Mouse (Mus musculus) myocyte (in vitro differentiated cells): ENCODE data around the gene Dnajc13.

ENCODE experiments used
- MAX ChIP-seq: IDR thresholded peaks from one replicate; pipeline ENCODE4 v1.6.1; 2011; ENCODE audit warnings: low read depth, mild to moderate bottlenecking, control low read depth
- MYOG ChIP-seq, 3 experiments: IDR thresholded peaks; one replicate each; pipeline ENCODE4 v1.6.1; 2011; ENCODE audit warnings: control low read depth in 2 of 3, low read depth in 2 of 3, mild to moderate bottlenecking in 2 of 3; ENCODE audit not compliant: insufficient read length in 2 of 3, control insufficient read depth in 1 of 3, insufficient read depth in 1 of 3
- POLR2A ChIP-seq: IDR thresholded peaks from one replicate; pipeline ENCODE4 v1.6.1; 2011; ENCODE audit warnings: low read depth, mild to moderate bottlenecking, control low read depth, moderate library complexity; ENCODE audit not compliant: insufficient read length
- POLR2AphosphoS2 ChIP-seq: IDR thresholded peaks from one replicate; pipeline ENCODE4 v1.6.1; 2011; ENCODE audit warnings: low read depth, control low read depth; ENCODE audit not compliant: insufficient read length

- TF ChIP-seq POLR2A, result no peak
- TF ChIP-seq POLR2AphosphoS2, result no peak
- TF ChIP-seq MAX, result no peak
- no peak for TF ChIP-seq MYOG (IDR thresholded peaks at IDR 0.05; ENCODE audit: control insufficient read depth in 1 of 3, insufficient read depth in 1 of 3, insufficient read length in 2 of 3, low read depth in 2 of 3)
Measured at GRCm38 (mm10) chr9:104211402-104211801, 51.3 kb downstream of the Dnajc13 start.
